Mouse (Mus musculus): ENCODE data around the gene Ak9.

DNA sequence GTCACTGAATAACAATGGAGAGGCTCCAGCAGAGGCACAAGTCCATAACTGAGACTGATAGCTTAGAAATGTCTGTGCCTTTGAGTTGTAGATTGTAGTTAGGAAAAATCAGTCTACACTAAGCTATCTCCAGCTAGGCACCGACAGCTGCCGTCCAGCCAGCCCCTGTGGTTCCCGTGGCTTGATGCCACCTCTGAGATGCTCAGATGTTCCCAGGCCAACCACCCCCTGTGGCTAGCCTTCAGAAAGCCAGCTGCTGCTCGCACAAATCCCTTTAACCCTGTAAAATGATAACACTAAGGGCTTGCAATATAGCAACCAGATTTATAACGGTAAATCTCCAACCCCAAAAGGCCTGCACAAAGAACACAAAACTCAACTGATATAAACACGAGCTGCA is 23.6 kb upstream of the Ak9 start:
- TF ChIP-seq CTCF (IDR thresholded peaks at IDR 0.05; ENCODE audit: extremely low read depth, insufficient read depth, low read length) (no peak), POLR2A (IDR thresholded peaks at IDR 0.05; ENCODE audit: extremely low read depth, insufficient read depth, low read length) (no peak)

Measured in cortical plate, adult 2 months (tissue).